Mouse (Mus musculus): ENCODE measurements around the gene Sec1. TPM values are rescaled to one million over a fixed set of nuclear protein-coding genes. Genes with fewer than 3 reads are reported as not detected.
"Not testable (repeated sequence)": the region's sequence is repeated elsewhere in the genome, so short reads cannot be mapped to it uniquely, and the experiment has no call there.

Sec1 gene
- polyA plus RNA-seq, 1 experiment, result 0.18 TPM

DNA sequence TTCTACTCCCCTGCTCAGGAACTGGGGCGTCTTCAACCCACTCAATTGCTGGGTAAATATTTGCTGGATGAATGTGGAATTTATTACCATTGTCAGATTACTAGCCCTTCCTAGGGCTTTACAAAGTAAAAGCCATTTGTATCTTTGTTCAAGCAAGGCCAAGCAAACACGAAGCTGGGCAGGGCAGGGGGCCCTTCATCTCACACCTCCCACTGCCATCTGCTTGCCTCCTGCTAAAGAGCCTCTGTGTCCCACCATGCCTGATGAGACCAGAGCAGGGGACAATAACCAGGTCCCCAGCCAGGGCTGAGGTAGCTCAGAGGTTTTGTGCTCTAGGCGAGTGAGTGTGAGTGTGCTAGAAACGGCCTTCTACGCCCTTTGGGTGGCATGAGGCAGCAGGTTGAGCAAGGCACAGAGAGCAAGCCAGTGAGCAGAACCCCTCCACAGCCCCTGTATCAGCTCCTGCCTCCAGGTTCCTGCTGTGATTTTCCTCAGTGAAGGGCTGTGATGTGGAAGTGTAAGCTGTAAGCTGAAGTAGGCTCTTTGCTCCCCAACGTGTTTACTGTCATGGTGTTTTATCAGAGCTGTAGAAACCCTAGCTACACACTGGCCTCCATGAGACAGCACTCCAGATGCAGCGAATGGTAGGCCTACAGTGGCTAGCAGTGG is 16.4 kb downstream of the Sec1 start:
- no peaks in the 10 kb centered on the region for H3K27me3 ChIP-seq (ENCODE audit: control insufficient read depth, insufficient read depth, insufficient read length)
- H3K36me3 ChIP-seq (ENCODE audit: control insufficient read depth, insufficient read depth), result no peaks in the 10 kb centered on the region
- no peak overlapping the region for H3K4me3 ChIP-seq (ENCODE audit: insufficient read depth, poor library complexity, severe bottlenecking)
- H3ac ChIP-seq (ENCODE audit: control insufficient read depth, insufficient read length, low read depth), result no peak overlapping the region
- no peaks in the 10 kb centered on the region for H3K79me2 ChIP-seq (ENCODE audit: control insufficient read depth, insufficient read depth)
- TF ChIP-seq MAX (IDR thresholded peaks at IDR 0.05), result no peak
- no peak for TF ChIP-seq USF1 (IDR thresholded peaks at IDR 0.05; ENCODE audit: low read depth)
- no peak for TF ChIP-seq CEBPB (IDR thresholded peaks at IDR 0.05; ENCODE audit: low read depth)
- no peak for TF ChIP-seq MYOG (IDR thresholded peaks at IDR 0.05; ENCODE audit: control insufficient read depth, extremely low read depth, insufficient read length)
- TF ChIP-seq FOSL1 (IDR thresholded peaks at IDR 0.05; ENCODE audit: insufficient read depth, low read length, poor library complexity, severe bottlenecking), result no peak
- no peak for TF ChIP-seq MYOD1 (IDR thresholded peaks at IDR 0.05; ENCODE audit: control insufficient read depth, insufficient read length, low read depth)
- no peak for TF ChIP-seq CTCF (IDR thresholded peaks at IDR 0.05; ENCODE audit: control insufficient read depth, insufficient read depth, insufficient read length)
- H3K79me3 ChIP-seq (ENCODE audit: low read depth), result no peaks in the 10 kb centered on the region

GRCm38 (mm10) chr7:45668921-45669320 is 25.3 kb downstream of the Sec1 start:
- Histone ChIP-seq H3K4me3 (ENCODE audit: insufficient read depth, poor library complexity, severe bottlenecking) (no peak overlapping the region), H3K79me3 (ENCODE audit: low read depth) (no peaks in the 10 kb centered on the region), H3K27me3 (ENCODE audit: control insufficient read depth, insufficient read depth, insufficient read length) (no peaks in the 10 kb centered on the region), H3K36me3 (ENCODE audit: control insufficient read depth, insufficient read depth) (no peaks in the 10 kb centered on the region), H3ac (ENCODE audit: control insufficient read depth, insufficient read length, low read depth) (no peak overlapping the region), H3K79me2 (ENCODE audit: control insufficient read depth, insufficient read depth) (no peaks in the 10 kb centered on the region)
- no peak for TF ChIP-seq CEBPB (IDR thresholded peaks at IDR 0.05; ENCODE audit: low read depth)
- no peak for TF ChIP-seq USF1 (IDR thresholded peaks at IDR 0.05; ENCODE audit: low read depth)
- no peak for TF ChIP-seq MYOD1 (IDR thresholded peaks at IDR 0.05; ENCODE audit: control insufficient read depth, insufficient read length, low read depth)
- no peak for TF ChIP-seq CTCF (IDR thresholded peaks at IDR 0.05; ENCODE audit: control insufficient read depth, insufficient read depth, insufficient read length)
- TF ChIP-seq MYOG (IDR thresholded peaks at IDR 0.05; ENCODE audit: control insufficient read depth, extremely low read depth, insufficient read length), result no peak
- TF ChIP-seq FOSL1 (IDR thresholded peaks at IDR 0.05; ENCODE audit: insufficient read depth, low read length, poor library complexity, severe bottlenecking), result no peak
- TF ChIP-seq MAX (IDR thresholded peaks at IDR 0.05), result no peak

GRCm38 (mm10) chr7:45667761-45668160 is 26.4 kb downstream of the Sec1 start:
- no peak for TF ChIP-seq CEBPB (IDR thresholded peaks at IDR 0.05; ENCODE audit: low read depth)
- no peak for TF ChIP-seq USF1 (IDR thresholded peaks at IDR 0.05; ENCODE audit: low read depth)
- no peak for TF ChIP-seq CTCF (IDR thresholded peaks at IDR 0.05; ENCODE audit: control insufficient read depth, insufficient read depth, insufficient read length)
- no peak for TF ChIP-seq FOSL1 (IDR thresholded peaks at IDR 0.05; ENCODE audit: insufficient read depth, low read length, poor library complexity, severe bottlenecking)
- TF ChIP-seq MYOG (IDR thresholded peaks at IDR 0.05; ENCODE audit: control insufficient read depth, extremely low read depth, insufficient read length), result no peak
- TF ChIP-seq MYOD1 (IDR thresholded peaks at IDR 0.05; ENCODE audit: control insufficient read depth, insufficient read length, low read depth), result no peak
- TF ChIP-seq MAX (IDR thresholded peaks at IDR 0.05), result no peak

DNA sequence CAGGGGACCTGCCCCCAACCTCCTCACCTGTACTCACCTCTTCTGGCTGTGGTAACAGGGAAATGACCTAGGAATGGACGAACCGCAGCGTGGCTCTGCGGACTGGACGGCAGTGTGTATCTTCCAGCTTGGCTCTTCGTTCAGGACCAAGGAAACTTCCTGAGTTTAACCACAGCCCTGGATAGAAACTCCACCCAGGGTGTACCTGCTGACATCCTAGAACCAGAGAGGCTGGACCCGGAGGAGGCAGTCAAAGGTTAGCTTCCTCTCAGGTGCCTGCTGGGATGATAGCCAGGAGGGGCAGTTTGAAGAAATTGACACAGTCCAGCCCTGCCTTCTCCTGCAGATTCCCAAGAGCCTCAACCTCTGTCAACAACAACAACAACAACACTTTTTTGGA is 28.0 kb downstream of the Sec1 start, which contains the start of gene Fut2:
Gene Fut2, minus strand, starts transcription at position 234 of the 400 bp plus-strand sequence.
- Histone ChIP-seq H3K27me3 (ENCODE audit: control insufficient read depth, insufficient read depth, insufficient read length) (no peaks in the 10 kb centered on the region), H3K4me3 (ENCODE audit: insufficient read depth, poor library complexity, severe bottlenecking) (no peak within 1 kb of the TSS), H3K79me2 (ENCODE audit: control insufficient read depth, insufficient read depth) (no peaks in the 10 kb centered on the region), H3K79me3 (ENCODE audit: low read depth) (no peaks in the 10 kb centered on the region), H3ac (ENCODE audit: control insufficient read depth, insufficient read length, low read depth) (no peak within 1 kb of the TSS), H3K36me3 (ENCODE audit: control insufficient read depth, insufficient read depth) (no peaks in the 10 kb centered on the region)
- no peak for TF ChIP-seq MYOD1 (IDR thresholded peaks at IDR 0.05; ENCODE audit: control insufficient read depth, insufficient read length, low read depth)
- TF ChIP-seq CEBPB (IDR thresholded peaks at IDR 0.05; ENCODE audit: low read depth), result no peak
- TF ChIP-seq MAX (IDR thresholded peaks at IDR 0.05), result no peak
- TF ChIP-seq USF1 (IDR thresholded peaks at IDR 0.05; ENCODE audit: low read depth), result no peak
- no peak for TF ChIP-seq FOSL1 (IDR thresholded peaks at IDR 0.05; ENCODE audit: insufficient read depth, low read length, poor library complexity, severe bottlenecking)

More at GRCm38 (mm10) chr7:45667761-45668160, 26.4 kb downstream of the Sec1 start:
- no peaks in the 10 kb centered on the region for H3K36me3 ChIP-seq (ENCODE audit: control insufficient read depth, insufficient read depth)
- H3K4me3 ChIP-seq (ENCODE audit: insufficient read depth, poor library complexity, severe bottlenecking), result no peak overlapping the region
- H3ac ChIP-seq (ENCODE audit: control insufficient read depth, insufficient read length, low read depth), result no peak overlapping the region
- no peaks in the 10 kb centered on the region for H3K27me3 ChIP-seq (ENCODE audit: control insufficient read depth, insufficient read depth, insufficient read length)
- H3K79me3 ChIP-seq (ENCODE audit: low read depth), result no peaks in the 10 kb centered on the region
- H3K79me2 ChIP-seq (ENCODE audit: control insufficient read depth, insufficient read depth), result no peaks in the 10 kb centered on the region

DNA sequence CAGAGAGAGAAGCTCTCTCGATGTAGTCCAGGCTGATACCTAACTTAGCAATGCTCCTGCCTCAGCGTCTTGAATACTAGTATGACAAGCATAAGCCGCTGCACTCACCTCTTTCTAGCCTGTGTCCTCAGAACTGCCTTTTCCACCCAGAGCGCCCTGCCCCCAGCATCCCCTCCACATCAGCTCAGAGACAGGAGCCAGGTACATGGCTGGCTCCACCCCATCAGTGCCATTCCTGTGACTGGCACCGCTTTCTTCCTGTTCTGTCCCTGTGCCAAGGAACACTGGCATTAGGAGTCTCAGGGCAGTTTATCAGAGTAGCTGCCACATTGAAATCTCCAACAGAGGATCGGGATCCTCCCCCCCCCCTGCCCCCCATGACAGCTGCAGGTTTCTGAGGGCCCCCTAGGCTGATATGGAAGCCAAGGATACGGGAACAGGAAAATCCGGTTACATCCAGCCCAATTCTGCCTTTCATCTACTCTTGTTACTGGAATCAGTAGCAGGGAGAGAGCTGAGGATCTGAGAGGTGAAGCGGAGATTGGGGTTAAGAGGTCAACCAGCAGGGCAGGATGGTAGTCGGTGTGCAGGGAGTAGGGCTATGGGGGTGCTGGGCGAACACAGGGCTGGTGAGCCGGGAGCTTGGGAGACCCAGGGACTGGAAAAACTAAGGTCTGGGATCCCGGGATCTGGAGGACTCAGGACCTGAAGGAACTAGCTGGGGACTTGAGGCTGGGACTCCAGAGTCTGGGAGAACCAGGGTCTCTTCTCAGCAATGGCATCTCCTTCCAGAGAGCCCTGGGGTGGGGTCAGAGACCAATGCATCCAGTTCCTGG is 28.7 kb downstream of the Sec1 start:
- no peaks in the 10 kb centered on the region for H3K27me3 ChIP-seq (ENCODE audit: control insufficient read depth, insufficient read depth, insufficient read length)
- no peaks in the 10 kb centered on the region for H3K79me3 ChIP-seq (ENCODE audit: low read depth)
- no peak overlapping the region for H3ac ChIP-seq (ENCODE audit: control insufficient read depth, insufficient read length, low read depth)

DNA sequence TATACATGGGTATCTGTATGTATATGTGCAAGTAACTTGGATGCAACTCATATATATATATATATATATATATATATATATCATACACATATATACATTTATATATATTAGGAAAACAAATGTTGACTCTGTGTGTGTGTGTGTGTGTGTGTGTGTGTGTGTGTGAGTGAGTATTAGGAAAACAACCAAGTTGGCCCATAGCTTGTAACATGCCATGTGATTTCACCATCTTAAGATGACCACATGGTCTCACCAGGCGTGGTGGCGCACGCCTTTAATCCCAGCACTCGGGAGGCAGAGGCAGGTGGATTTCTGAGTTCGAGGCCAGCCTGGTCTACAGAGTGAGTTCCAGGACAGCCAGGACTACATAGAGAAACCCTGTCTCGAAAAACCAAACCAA is 32.5 kb downstream of the Sec1 start:
- H3K79me3 ChIP-seq (ENCODE audit: low read depth); H3K4me3 ChIP-seq (ENCODE audit: insufficient read depth, poor library complexity, severe bottlenecking); H3K27me3 ChIP-seq (ENCODE audit: control insufficient read depth, insufficient read depth, insufficient read length); H3K79me2 ChIP-seq (ENCODE audit: control insufficient read depth, insufficient read depth); H3K36me3 ChIP-seq (ENCODE audit: control insufficient read depth, insufficient read depth); H3ac ChIP-seq (ENCODE audit: control insufficient read depth, insufficient read length, low read depth): not testable (repeated sequence)

More for the DNA sequence above, 28.7 kb downstream of the Sec1 start:
- Histone ChIP-seq H3K79me2 (ENCODE audit: control insufficient read depth, insufficient read depth) (no peaks in the 10 kb centered on the region), H3K36me3 (ENCODE audit: control insufficient read depth, insufficient read depth) (no peaks in the 10 kb centered on the region), H3K4me3 (ENCODE audit: insufficient read depth, poor library complexity, severe bottlenecking) (no peak overlapping the region)
- TF ChIP-seq CTCF (IDR thresholded peaks at IDR 0.05; ENCODE audit: control insufficient read depth, insufficient read depth, insufficient read length) (no peak), USF1 (IDR thresholded peaks at IDR 0.05; ENCODE audit: low read depth) (no peak), MYOD1 (IDR thresholded peaks at IDR 0.05; ENCODE audit: control insufficient read depth, insufficient read length, low read depth) (no peak), MYOG (IDR thresholded peaks at IDR 0.05; ENCODE audit: control insufficient read depth, extremely low read depth, insufficient read length) (no peak), FOSL1 (IDR thresholded peaks at IDR 0.05; ENCODE audit: insufficient read depth, low read length, poor library complexity, severe bottlenecking) (no peak), MAX (IDR thresholded peaks at IDR 0.05) (no peak), CEBPB (IDR thresholded peaks at IDR 0.05; ENCODE audit: low read depth) (no peak)

All from C2C12 (cell line).